Mouse (Mus musculus): ENCODE results near the gene Hspb3. TPM values are rescaled to one million over a fixed set of nuclear protein-coding genes. Genes with fewer than 3 reads are reported as not detected.
A peak's percentile ranks its signal among the peaks of the same experiment; 100 is the strongest.

Hspb3 gene
- polyA plus RNA-seq, 1 experiment = not detected

DNA sequence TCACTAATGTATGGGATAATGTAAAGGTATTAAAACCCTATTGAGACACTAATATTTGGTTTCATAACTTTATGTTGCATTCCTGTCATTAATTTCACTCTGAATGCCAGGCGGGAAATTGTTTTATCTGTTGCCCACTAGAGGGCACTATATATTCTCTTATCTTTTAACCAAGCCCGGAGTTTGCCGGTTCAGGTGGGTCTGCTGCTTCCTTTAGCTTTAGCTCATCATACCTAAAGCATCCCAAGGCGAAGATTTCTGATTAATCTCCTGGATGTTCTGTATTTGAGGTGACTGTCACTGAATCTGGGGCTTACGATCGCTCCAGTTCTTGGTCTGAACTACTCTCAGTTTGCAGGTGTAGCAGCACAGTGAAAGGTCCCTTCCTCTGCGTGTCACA, 24.6 kb downstream of the Hspb3 start:
- Histone ChIP-seq H3K4me1 (ENCODE audit: control insufficient read depth, insufficient read depth, insufficient read length, low read length) (peaks cover 3% of the 10 kb centered on the region; the same call in 1 of the 2 replicates), H3K36me3 (ENCODE audit: control insufficient read depth, insufficient read depth, low read length) (no peaks in the 10 kb centered on the region), H3K27ac (ENCODE audit: insufficient read depth, low read depth, low read length) (no peak overlapping the region), H3K27me3 (ENCODE audit: control insufficient read depth, insufficient read depth, low read length) (no peaks in the 10 kb centered on the region), H3K4me3 (ENCODE audit: low read depth, low read length) (no peak overlapping the region)
- 24% methylated on average over 7 of the region's 7 CpGs for WGBS
- TF ChIP-seq CTCF (IDR thresholded peaks at IDR 0.05; ENCODE audit: extremely low read depth, insufficient read length, insufficient replicate concordance, low read depth, low read length) (peak; percentile 25; the same call in 1 of the 2 replicates), POLR2A (IDR thresholded peaks at IDR 0.05; ENCODE audit: low read depth, low read length) (no peak)

DNA sequence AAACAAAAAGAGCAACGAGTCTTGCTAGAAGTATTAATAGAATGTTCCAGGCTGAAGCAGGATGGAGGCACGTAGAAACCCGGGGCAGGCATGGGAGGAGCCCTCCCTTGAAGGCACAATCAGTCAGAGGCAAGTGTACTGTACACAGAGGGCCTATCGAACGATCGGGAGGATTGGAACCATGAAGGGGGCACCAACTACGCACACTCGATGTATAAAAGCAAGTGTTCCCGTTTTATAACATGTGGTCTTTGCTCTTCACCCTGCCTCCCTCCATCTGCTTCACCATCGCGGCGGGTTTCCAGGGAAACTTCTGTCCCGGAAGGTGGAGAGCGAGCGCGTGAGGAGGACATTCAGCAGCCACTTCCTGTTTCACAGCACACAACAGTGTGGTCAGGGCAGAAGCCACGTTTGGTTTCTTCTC, 27.7 kb downstream of the Hspb3 start:
- H3K4me3 ChIP-seq (ENCODE audit: low read depth, low read length) = peak overlapping the region; percentile 43
- H3K27ac ChIP-seq (ENCODE audit: insufficient read depth, low read depth, low read length) = 0 out of 2 replicates have a peak overlapping the region, but pooled peaks have one; percentile 34
- no peaks in the 10 kb centered on the region for H3K27me3 ChIP-seq (ENCODE audit: control insufficient read depth, insufficient read depth, low read length)
- no peaks in the 10 kb centered on the region for H3K36me3 ChIP-seq (ENCODE audit: control insufficient read depth, insufficient read depth, low read length)
- WGBS = 57% methylated on average over 17 of the region's 17 CpGs
- peaks cover 3% of the 10 kb centered on the region; the same call in 1 of the 2 replicates for H3K4me1 ChIP-seq (ENCODE audit: control insufficient read depth, insufficient read depth, insufficient read length, low read length)
- no peak for TF ChIP-seq POLR2A (IDR thresholded peaks at IDR 0.05; ENCODE audit: low read depth, low read length)
- no peak for TF ChIP-seq CTCF (IDR thresholded peaks at IDR 0.05; ENCODE audit: extremely low read depth, insufficient read length, insufficient replicate concordance, low read depth, low read length)

- Histone ChIP-seq H3K36me3 (ENCODE audit: control insufficient read depth, insufficient read depth, low read length) (no peaks in the 10 kb centered on the region), H3K4me3 (ENCODE audit: low read depth, low read length) (no peak overlapping the region)
Observed at GRCm38 (mm10) chr13:113634732-113635481, 28.6 kb downstream of the Hspb3 start.

GRCm38 (mm10) chr13:113632506-113632905, 31.0 kb downstream of the Hspb3 start:
- H3K4me3 ChIP-seq (ENCODE audit: low read depth, low read length) = no peak overlapping the region
- H3K36me3 ChIP-seq (ENCODE audit: control insufficient read depth, insufficient read depth, low read length) = no peaks in the 10 kb centered on the region
- TF ChIP-seq POLR2A (IDR thresholded peaks at IDR 0.05; ENCODE audit: low read depth, low read length) = no peak
- no peak for TF ChIP-seq CTCF (IDR thresholded peaks at IDR 0.05; ENCODE audit: extremely low read depth, insufficient read length, insufficient replicate concordance, low read depth, low read length)
- H3K27ac ChIP-seq (ENCODE audit: insufficient read depth, low read depth, low read length) = no peak overlapping the region
- peaks cover 3% of the 10 kb centered on the region; the same call in 1 of the 2 replicates for H3K4me1 ChIP-seq (ENCODE audit: control insufficient read depth, insufficient read depth, insufficient read length, low read length)
- no peaks in the 10 kb centered on the region for H3K27me3 ChIP-seq (ENCODE audit: control insufficient read depth, insufficient read depth, low read length)
- WGBS = 46% methylated on average over 6 of the region's 6 CpGs

More at GRCm38 (mm10) chr13:113634732-113635481, 28.6 kb downstream of the Hspb3 start:
- H3K4me1 ChIP-seq (ENCODE audit: control insufficient read depth, insufficient read depth, insufficient read length, low read length) = peaks cover 3% of the 10 kb centered on the region; the same call in 1 of the 2 replicates
- H3K27ac ChIP-seq (ENCODE audit: insufficient read depth, low read depth, low read length) = no peak overlapping the region
- 58% methylated on average over 15 of the region's 15 CpGs for WGBS
- TF ChIP-seq CTCF (IDR thresholded peaks at IDR 0.05; ENCODE audit: extremely low read depth, insufficient read length, insufficient replicate concordance, low read depth, low read length) = no peak
- TF ChIP-seq POLR2A (IDR thresholded peaks at IDR 0.05; ENCODE audit: low read depth, low read length) = no peak
- no peaks in the 10 kb centered on the region for H3K27me3 ChIP-seq (ENCODE audit: control insufficient read depth, insufficient read depth, low read length)

GRCm38 (mm10) chr13:113627601-113628000, 35.9 kb downstream of the Hspb3 start:
- H3K27ac ChIP-seq (ENCODE audit: insufficient read depth, low read depth, low read length) = no peak overlapping the region
- WGBS = 62% methylated on average over 8 of the region's 8 CpGs
- H3K4me3 ChIP-seq (ENCODE audit: low read depth, low read length) = no peak overlapping the region
- no peaks in the 10 kb centered on the region for H3K36me3 ChIP-seq (ENCODE audit: control insufficient read depth, insufficient read depth, low read length)
- no peaks in the 10 kb centered on the region; the same call in 1 of the 2 replicates for H3K4me1 ChIP-seq (ENCODE audit: control insufficient read depth, insufficient read depth, insufficient read length, low read length)
- H3K27me3 ChIP-seq (ENCODE audit: control insufficient read depth, insufficient read depth, low read length) = no peaks in the 10 kb centered on the region
- no peak for TF ChIP-seq CTCF (IDR thresholded peaks at IDR 0.05; ENCODE audit: extremely low read depth, insufficient read length, insufficient replicate concordance, low read depth, low read length)

DNA sequence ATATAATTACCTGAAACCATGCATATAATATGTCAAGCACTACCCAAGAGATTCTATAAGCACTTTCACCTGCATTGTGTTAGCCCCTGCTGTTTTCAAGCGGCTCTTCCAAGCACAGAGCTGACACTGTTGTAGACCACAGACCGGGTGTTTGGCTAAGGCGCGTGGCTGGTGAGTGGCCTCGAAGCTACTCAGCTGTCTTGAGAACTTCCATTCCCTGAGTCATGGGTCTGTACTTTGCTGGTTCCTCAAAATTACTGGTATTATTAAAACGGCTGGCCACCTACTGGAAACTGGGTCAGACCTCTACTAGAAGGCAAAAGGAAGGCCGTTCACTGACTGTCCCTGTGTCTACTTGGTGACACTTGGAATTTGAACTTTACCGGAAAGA, 40.6 kb downstream of the Hspb3 start:
- Histone ChIP-seq H3K27ac (ENCODE audit: insufficient read depth, low read depth, low read length) (no peak overlapping the region), H3K36me3 (ENCODE audit: control insufficient read depth, insufficient read depth, low read length) (no peaks in the 10 kb centered on the region), H3K4me1 (ENCODE audit: control insufficient read depth, insufficient read depth, insufficient read length, low read length) (peaks cover 2% of the 10 kb centered on the region; the same call in 1 of the 2 replicates), H3K4me3 (ENCODE audit: low read depth, low read length) (no peak overlapping the region), H3K27me3 (ENCODE audit: control insufficient read depth, insufficient read depth, low read length) (no peaks in the 10 kb centered on the region)
- TF ChIP-seq POLR2A (IDR thresholded peaks at IDR 0.05; ENCODE audit: low read depth, low read length) (no peak), CTCF (IDR thresholded peaks at IDR 0.05; ENCODE audit: extremely low read depth, insufficient read length, insufficient replicate concordance, low read depth, low read length) (no peak)
- WGBS = 70% methylated on average over 8 of the region's 8 CpGs

GRCm38 (mm10) chr13:113622122-113622864, 41.2 kb downstream of the Hspb3 start:
- 55% methylated on average over 11 of the region's 11 CpGs for WGBS
- Histone ChIP-seq H3K36me3 (ENCODE audit: control insufficient read depth, insufficient read depth, low read length) (no peaks in the 10 kb centered on the region), H3K27me3 (ENCODE audit: control insufficient read depth, insufficient read depth, low read length) (no peaks in the 10 kb centered on the region), H3K27ac (ENCODE audit: insufficient read depth, low read depth, low read length) (no peak overlapping the region), H3K4me1 (ENCODE audit: control insufficient read depth, insufficient read depth, insufficient read length, low read length) (peaks cover 5% of the 10 kb centered on the region), H3K4me3 (ENCODE audit: low read depth, low read length) (no peak overlapping the region)
- TF ChIP-seq CTCF (IDR thresholded peaks at IDR 0.05; ENCODE audit: extremely low read depth, insufficient read length, insufficient replicate concordance, low read depth, low read length) = no peak
- TF ChIP-seq POLR2A (IDR thresholded peaks at IDR 0.05; ENCODE audit: low read depth, low read length) = no peak
